Mouse (Mus musculus): ENCODE results near the gene Relch. TPM values are rescaled to one million over a fixed set of nuclear protein-coding genes. Genes with fewer than 3 reads are reported as not detected.
"Not testable (repeated sequence)": the region's sequence is repeated elsewhere in the genome, so short reads cannot be mapped to it uniquely, and the experiment has no call there.

Relch gene
- polyA plus RNA-seq (2017; shearing (Covaris generic)) = 10 to 100 TPM; 45.9 to 53.2 TPM

DNA sequence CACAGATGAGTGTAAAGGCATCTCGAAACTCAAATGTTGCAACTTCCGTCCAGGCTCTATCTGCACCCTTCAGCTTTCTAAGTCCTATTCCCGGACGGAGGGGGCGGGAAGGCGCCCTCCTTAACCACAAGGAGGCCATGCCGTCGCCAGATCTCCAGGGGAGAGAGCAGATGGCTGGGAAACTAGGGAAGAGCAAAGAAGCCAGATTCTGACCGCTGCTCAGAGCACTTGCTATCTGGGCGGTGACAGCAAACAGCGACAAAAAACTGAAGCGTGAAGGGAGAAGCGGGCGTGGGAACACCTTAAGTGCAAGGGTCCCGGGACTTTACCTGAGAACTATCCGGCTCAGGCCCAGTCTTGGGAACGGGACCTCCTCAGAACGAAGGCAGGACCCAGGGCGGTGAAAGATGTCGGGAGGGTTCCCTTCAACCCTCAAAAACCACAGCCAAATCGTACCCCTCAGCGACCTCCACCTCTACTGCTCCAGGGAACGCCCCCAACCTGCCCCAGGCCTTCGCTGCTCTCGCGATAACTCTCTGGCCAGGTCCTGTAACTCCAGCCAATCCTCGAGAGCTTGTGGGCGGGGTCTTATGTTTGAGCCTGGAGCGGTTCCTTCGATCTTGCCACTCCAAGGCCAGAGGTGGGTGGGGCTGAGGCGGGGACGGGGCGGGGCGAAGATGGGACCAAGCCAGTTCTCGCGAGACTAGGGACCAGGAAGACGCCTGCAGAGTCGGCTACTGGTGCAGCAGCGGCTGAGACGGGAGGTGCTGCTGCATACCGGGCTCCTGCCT lies at the start of gene Relch, which contains the start of gene Pign:
TSS of gene Relch (plus strand) at position 691 of the 791 bp plus-strand sequence.
TSS of gene Pign (minus strand) at position 507 of the 791 bp plus-strand sequence.
- ATAC-seq = peak; percentile 92

GRCm38 (mm10) chr1:105630481-105630880 lies 33.2 kb upstream of the Relch start:
- peak; percentile 54 for ATAC-seq

DNA sequence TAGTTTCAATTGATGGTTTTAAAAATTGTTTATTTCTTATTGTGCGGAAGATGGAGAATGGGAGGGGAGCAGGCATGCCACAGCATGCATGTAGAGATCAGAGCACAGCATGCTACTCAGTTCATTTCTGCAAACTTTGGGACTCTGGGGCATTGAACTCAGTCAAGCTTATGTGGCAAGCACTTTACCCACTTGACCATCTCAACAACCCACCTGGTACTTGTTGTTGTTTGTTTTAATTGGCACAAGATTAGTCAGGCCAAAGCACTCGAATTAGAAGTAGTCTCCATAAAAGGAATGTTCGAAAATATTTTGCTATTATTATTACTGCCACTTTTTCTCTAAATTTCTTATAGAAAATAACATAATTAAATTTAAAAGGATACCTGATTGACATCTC lies 19.6 kb upstream of the Relch start:
- ATAC-seq = no peak

GRCm38 (mm10) chr1:105650650-105651049 lies 13.0 kb upstream of the Relch start:
- no peak for ATAC-seq

GRCm38 (mm10) chr1:105653981-105654380 lies 9.7 kb upstream of the Relch start:
- no peak for ATAC-seq

GRCm38 (mm10) chr1:105660015-105660414 lies 3.6 kb upstream of the Relch start:
- ATAC-seq = peak; percentile 21

DNA sequence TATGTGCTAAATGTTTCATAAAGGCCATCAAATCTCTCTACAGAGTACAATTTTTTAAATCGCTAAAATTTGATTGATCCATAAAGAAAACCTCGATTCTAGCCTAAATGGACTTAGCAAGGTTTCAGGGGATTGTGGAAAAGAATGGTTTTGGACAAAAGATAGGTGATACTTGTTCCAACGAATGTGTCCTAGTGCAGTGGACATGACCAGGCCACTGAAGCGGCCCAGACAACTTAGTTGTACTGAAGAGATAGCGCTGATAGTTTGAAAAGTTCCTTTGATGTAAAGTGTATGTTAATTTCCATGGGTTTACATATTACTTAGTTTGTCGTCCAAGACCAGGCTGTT lies 866 bp upstream of the Relch start:
- ATAC-seq = no peak

GRCm38 (mm10) chr1:105663962-105664812 lies 526 bp downstream of the Relch start:
- ATAC-seq = peak; percentile 24

GRCm38 (mm10) chr1:105669700-105670099 lies 6.0 kb downstream of the Relch start:
- ATAC-seq = no peak

DNA sequence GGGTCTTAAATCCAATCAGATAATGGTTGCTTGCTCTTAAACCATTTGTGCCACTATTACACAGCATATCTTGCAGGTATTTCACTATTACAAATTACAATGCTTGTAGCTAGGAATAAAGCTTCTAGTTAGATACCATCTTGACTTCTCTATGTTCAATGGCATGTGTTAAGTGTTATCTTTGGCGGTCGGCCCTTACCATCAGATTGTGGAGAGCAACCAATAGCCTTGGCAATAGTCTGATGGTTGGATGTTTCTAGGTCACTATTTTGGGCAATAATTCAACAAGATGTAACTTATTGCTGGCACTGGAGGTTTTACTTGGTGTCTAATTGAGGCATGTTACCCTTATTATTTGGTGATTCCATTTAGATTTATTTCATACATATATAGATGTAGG lies 11.1 kb downstream of the Relch start:
- no peak for ATAC-seq

- ATAC-seq = peak; percentile 81
Measured at GRCm38 (mm10) chr1:105680587-105680986, 16.9 kb downstream of the Relch start.

- no peak for ATAC-seq
Measured at GRCm38 (mm10) chr1:105685501-105685900, 21.8 kb downstream of the Relch start.

- ATAC-seq = no peak
Measured at GRCm38 (mm10) chr1:105695581-105695980, 31.9 kb downstream of the Relch start.

- ATAC-seq = no peak
Measured at GRCm38 (mm10) chr1:105700984-105701530, 37.4 kb downstream of the Relch start.

DNA sequence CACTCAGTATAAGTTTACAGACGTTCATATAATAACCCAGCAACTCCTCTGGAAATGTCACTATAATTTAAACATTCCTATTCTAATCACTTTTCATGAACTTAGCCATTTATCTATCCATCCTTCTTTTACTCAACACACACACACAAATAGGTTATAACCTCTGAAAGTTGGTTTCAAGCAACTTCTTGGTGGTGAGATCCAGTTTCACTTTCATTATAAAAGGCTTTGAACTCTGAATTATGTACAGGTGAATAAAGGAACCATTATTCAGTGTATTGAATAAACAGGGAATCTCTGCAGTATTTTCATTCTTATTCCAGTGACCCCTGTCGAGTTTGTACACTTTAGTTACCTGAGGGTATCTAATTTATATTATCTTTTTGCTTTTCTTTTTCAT lies 45.8 kb downstream of the Relch start:
- ATAC-seq = peak; percentile 89

DNA sequence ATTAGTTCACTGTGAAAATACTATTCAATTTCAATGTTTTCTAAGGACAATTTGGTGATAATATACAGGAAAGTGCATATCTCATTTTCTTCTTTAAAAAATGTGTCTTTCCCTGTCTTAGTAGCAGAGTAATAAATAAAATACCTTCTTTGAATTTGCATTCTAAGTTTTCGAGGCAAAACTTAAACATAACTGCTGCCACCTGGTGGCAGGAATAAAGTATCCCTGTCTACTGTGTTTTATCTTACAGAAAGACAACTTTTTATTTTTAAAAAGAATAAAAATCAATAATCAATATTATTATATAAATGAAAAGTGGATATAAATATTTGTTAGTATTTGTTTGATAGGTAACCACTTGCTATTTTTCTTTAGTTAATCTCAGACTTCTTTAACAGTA lies 47.6 kb downstream of the Relch start:
- ATAC-seq = peak; percentile 42

DNA sequence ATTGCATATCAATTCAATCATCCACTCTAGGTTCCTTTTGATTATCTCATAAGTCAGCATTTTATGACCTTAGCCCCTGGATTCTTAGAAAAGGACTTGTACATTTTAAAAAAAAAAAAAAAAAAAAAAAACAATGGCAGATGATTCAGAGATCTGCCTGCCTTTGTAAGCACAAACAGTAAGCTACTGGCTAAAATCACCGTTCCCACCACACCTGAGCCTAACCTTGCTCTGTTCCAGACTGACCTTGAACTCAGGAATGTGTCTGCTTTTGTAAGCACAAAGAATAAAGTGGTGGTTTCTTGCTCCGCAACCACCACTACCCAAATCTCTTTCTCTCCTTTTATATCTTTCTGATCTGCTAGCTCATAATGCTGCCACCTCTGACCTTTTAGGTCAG lies 49.2 kb downstream of the Relch start:
- ATAC-seq = no peak

GRCm38 (mm10) chr1:105718358-105718757 lies 54.7 kb downstream of the Relch start:
- no peak for ATAC-seq

GRCm38 (mm10) chr1:105729246-105729645 lies 65.6 kb downstream of the Relch start:
- not testable (repeated sequence) for ATAC-seq

DNA sequence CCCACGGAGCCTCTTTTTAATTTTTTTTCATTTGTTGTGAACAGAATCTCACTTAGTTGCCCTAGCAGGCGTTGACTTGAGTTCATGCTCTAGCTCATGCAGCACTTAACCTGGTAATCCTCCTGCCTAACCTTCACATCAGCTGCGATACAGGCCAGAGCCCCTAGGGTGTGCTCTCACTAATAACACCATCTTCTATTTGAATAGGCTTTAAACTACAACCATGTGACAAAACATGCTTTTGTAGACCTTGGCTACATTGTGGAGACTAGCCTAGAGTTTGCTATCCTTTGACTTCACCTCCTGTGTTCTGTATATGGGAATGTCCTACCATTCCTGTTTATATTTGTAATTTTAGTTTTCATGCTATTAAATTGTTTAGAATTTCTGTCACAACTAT lies 71.7 kb downstream of the Relch start:
- no peak for ATAC-seq

- no peak for ATAC-seq
Measured at GRCm38 (mm10) chr1:105738334-105738733, 74.7 kb downstream of the Relch start.

- ATAC-seq = no peak
Measured at GRCm38 (mm10) chr1:105739493-105739892, 75.8 kb downstream of the Relch start.

DNA sequence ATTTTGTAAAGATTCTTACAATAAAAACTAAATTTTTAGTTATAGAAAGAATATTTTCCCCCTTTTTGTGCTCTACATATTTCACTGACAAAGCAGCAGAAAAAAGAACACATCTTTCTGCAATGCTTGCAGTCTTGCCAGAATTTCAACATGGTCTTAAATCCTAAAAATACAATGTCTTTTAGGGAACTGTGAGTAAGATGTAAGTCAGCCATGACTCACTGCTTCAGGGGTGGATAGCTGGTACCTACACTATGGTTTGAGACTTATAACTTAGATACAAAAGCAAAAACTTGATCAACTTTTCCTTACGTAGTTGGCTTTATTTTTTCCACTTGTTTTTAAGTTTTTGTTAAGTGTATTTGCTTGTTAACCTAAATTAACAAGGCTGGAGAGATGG lies 78.8 kb downstream of the Relch start:
- no peak for ATAC-seq

Data from CD4-positive, CD25-positive, alpha-beta regulatory T cell, adult 4 months (primary cell).